Mouse (Mus musculus) MEL (cell line): ENCODE data around the gene Tst. TPM values are rescaled to one million over a fixed set of nuclear protein-coding genes. Genes with fewer than 3 reads are reported as not detected.

ENCODE experiments used
- DNase-seq: peaks from one replicate; pipeline ENCODE4 v3.0.0; 2011; ENCODE audit warnings: low read depth, low spot score
- H3K27ac ChIP-seq: 2 replicates; pipeline ENCODE4 v1.5.1; 2012; ENCODE audit warnings: low read depth, mild to moderate bottlenecking, control low read depth, low read length, moderate library complexity; ENCODE audit not compliant: control insufficient read depth
- H3K27me3 ChIP-seq, 2 experiments: fragments of 150-350 bp in 1 of 2; sonication (generic) in 1 of 2; 2 replicates each; pipeline ENCODE4 v1.6.1; 2012; ENCODE audit warnings: low read length in 2 of 2, mild to moderate bottlenecking in 2 of 2, improper control_type of control experiment in 1 of 2, moderate library complexity in 1 of 2; ENCODE audit not compliant: insufficient read depth in 2 of 2, control insufficient read depth in 1 of 2
- H3K36me3 ChIP-seq, 2 experiments: 2 replicates each; pipeline ENCODE4 v1.6.1; 2012 to 2014; ENCODE audit warnings: low read length in 2 of 2, improper control_type of control experiment in 1 of 2, inconsistent platforms in 1 of 2, mild to moderate bottlenecking in 1 of 2; ENCODE audit not compliant: insufficient read depth in 2 of 2, control insufficient read depth in 1 of 2
- H3K4me1 ChIP-seq, 2 experiments: fragments of 150-350 bp in 1 of 2; sonication (generic) in 1 of 2; 2 replicates each; pipeline ENCODE4 v1.6.1; 2012; ENCODE audit warnings: low read length in 2 of 2, improper control_type of control experiment in 1 of 2, mild to moderate bottlenecking in 1 of 2; ENCODE audit not compliant: insufficient read depth in 2 of 2, control insufficient read depth in 1 of 2
- H3K4me3 ChIP-seq, 2 experiments: fragments of 150-350 bp in 1 of 2; sonication (generic) in 1 of 2; 2 replicates each; pipeline ENCODE4 v1.5.1; 2012; ENCODE audit warnings: low read depth in 2 of 2, low read length in 2 of 2, mild to moderate bottlenecking in 2 of 2, moderate library complexity in 2 of 2, control low read depth in 1 of 2, improper control_type of control experiment in 1 of 2; ENCODE audit not compliant: control insufficient read depth in 1 of 2, insufficient read depth in 1 of 2
- H3K79me2 ChIP-seq: 2 replicates; pipeline ENCODE4 v1.6.1; 2012; ENCODE audit warnings: mild to moderate bottlenecking, low read length, moderate library complexity; ENCODE audit not compliant: control insufficient read depth, poor library complexity, insufficient read depth
- H3K9ac ChIP-seq: 2 replicates; pipeline ENCODE4 v1.6.1; 2012; ENCODE audit warnings: low read depth, mild to moderate bottlenecking, control low read depth, low read length, moderate library complexity; ENCODE audit not compliant: control insufficient read depth, poor library complexity, severe bottlenecking
- H3K9me3 ChIP-seq: fragments of 150-350 bp; sonication (generic); replicated peaks from 2 replicates; pipeline ENCODE4 v1.6.1; 2012; ENCODE audit warnings: mild to moderate bottlenecking, low read length, improper control_type of control experiment, moderate library complexity; ENCODE audit not compliant: insufficient read depth
- CHD1 ChIP-seq: IDR thresholded peaks from 2 replicates; pipeline ENCODE4 v1.6.1; 2012; ENCODE audit warnings: low read depth, mild to moderate bottlenecking, inconsistent platforms, low read length, improper control_type of control experiment
- CHD2 ChIP-seq: IDR thresholded peaks from 2 replicates; pipeline ENCODE4 v1.6.1; 2011; ENCODE audit warnings: low read length, improper control_type of control experiment
- E2F4 ChIP-seq: IDR thresholded peaks from 2 replicates; pipeline ENCODE4 v1.6.1; 2011; ENCODE audit warnings: low read depth, low read length, improper control_type of control experiment, borderline replicate concordance
- ELF1 ChIP-seq: IDR thresholded peaks from 2 replicates; pipeline ENCODE4 v1.6.1; 2014; ENCODE audit warnings: low read depth, mild to moderate bottlenecking, inconsistent platforms, low read length, improper control_type of control experiment, moderate library complexity
- EP300 ChIP-seq, 2 experiments: IDR thresholded peaks; 2 replicates each; pipeline ENCODE4 v1.6.1; 2011; ENCODE audit warnings: improper control_type of control experiment in 2 of 2, low read length in 2 of 2, low read depth in 1 of 2, mild to moderate bottlenecking in 1 of 2
- ETS1 ChIP-seq: IDR thresholded peaks from 2 replicates; pipeline ENCODE4 v1.6.1; 2012; ENCODE audit warnings: low read depth, mild to moderate bottlenecking, inconsistent platforms, low read length, improper control_type of control experiment, moderate library complexity
- GABPA ChIP-seq: IDR thresholded peaks from 2 replicates; pipeline ENCODE4 v1.6.1; 2012; ENCODE audit warnings: low read depth, mild to moderate bottlenecking, inconsistent platforms, low read length, improper control_type of control experiment, moderate library complexity
- JUND ChIP-seq: IDR thresholded peaks from 2 replicates; pipeline ENCODE4 v1.6.1; 2011; ENCODE audit warnings: low read depth, mild to moderate bottlenecking, improper control_type of control experiment, low read length
- KAT2A ChIP-seq: conservative IDR thresholded peaks from 2 replicates; pipeline ENCODE4 v1.6.1; 2012; ENCODE audit warnings: low read depth, low read length, improper control_type of control experiment, inconsistent platforms
- MAFK ChIP-seq: IDR thresholded peaks from 2 replicates; pipeline ENCODE4 v1.6.1; 2011; ENCODE audit warnings: low read depth, mild to moderate bottlenecking, low read length, improper control_type of control experiment, borderline replicate concordance
- MAX ChIP-seq: IDR thresholded peaks from 2 replicates; pipeline ENCODE4 v1.6.1; 2011; ENCODE audit warnings: low read length, improper control_type of control experiment
- MEF2A ChIP-seq: IDR thresholded peaks from 2 replicates; pipeline ENCODE4 v1.6.1; 2014; ENCODE audit warnings: low read depth, mild to moderate bottlenecking, inconsistent platforms, low read length, improper control_type of control experiment; ENCODE audit not compliant: poor library complexity, insufficient replicate concordance, severe bottlenecking; ENCODE audit errors: extremely low read depth
- MXI1 ChIP-seq: IDR thresholded peaks from 2 replicates; pipeline ENCODE4 v1.6.1; 2011; ENCODE audit warnings: mild to moderate bottlenecking, low read depth, low read length, improper control_type of control experiment
- MYB ChIP-seq: IDR thresholded peaks from 2 replicates; pipeline ENCODE4 v1.6.1; 2011; ENCODE audit warnings: mild to moderate bottlenecking, low read depth, low read length, improper control_type of control experiment
- NRF1 ChIP-seq: IDR thresholded peaks from 2 replicates; pipeline ENCODE4 v1.6.1; 2014; ENCODE audit warnings: low read depth, mild to moderate bottlenecking, inconsistent platforms, low read length, improper control_type of control experiment, moderate library complexity; ENCODE audit not compliant: poor library complexity, insufficient read depth, severe bottlenecking
- POLR2AphosphoS2 ChIP-seq: IDR thresholded peaks from 2 replicates; pipeline ENCODE4 v1.6.1; 2011; ENCODE audit warnings: low read length, improper control_type of control experiment
- SIN3A ChIP-seq: IDR thresholded peaks from 2 replicates; pipeline ENCODE4 v1.6.1; 2012; ENCODE audit warnings: low read length, improper control_type of control experiment, inconsistent platforms
- SMC3 ChIP-seq: IDR thresholded peaks from 2 replicates; pipeline ENCODE4 v1.6.1; 2011; ENCODE audit warnings: low read depth, low read length, improper control_type of control experiment
- TBP ChIP-seq: IDR thresholded peaks from 2 replicates; pipeline ENCODE4 v1.8.0; 2011; ENCODE audit warnings: low read depth, low read length, improper control_type of control experiment
- UBTF ChIP-seq: IDR thresholded peaks from 2 replicates; pipeline ENCODE4 v1.6.1; 2012; ENCODE audit warnings: low read depth, mild to moderate bottlenecking, inconsistent platforms, low read length, improper control_type of control experiment, moderate library complexity, borderline replicate concordance; ENCODE audit not compliant: insufficient read depth
- USF2 ChIP-seq, 2 experiments: IDR thresholded peaks; 2 replicates each; pipeline ENCODE4 v1.6.1; 2011 to 2012; ENCODE audit warnings: improper control_type of control experiment in 2 of 2, low read length in 2 of 2, borderline replicate concordance in 1 of 2, inconsistent platforms in 1 of 2, low read depth in 1 of 2, mild to moderate bottlenecking in 1 of 2; ENCODE audit not compliant: insufficient read depth in 1 of 2
- ZC3H11A ChIP-seq: IDR thresholded peaks from 2 replicates; pipeline ENCODE4 v1.6.1; 2012; ENCODE audit warnings: low read depth, mild to moderate bottlenecking, inconsistent platforms, low read length, improper control_type of control experiment
- ZMIZ1 ChIP-seq: IDR thresholded peaks from 2 replicates; pipeline ENCODE4 v1.6.1; 2012; ENCODE audit warnings: low read depth, mild to moderate bottlenecking, inconsistent platforms, low read length, improper control_type of control experiment, moderate library complexity
- ZNF384 ChIP-seq: IDR thresholded peaks from 2 replicates; pipeline ENCODE4 v1.6.1; 2012; ENCODE audit warnings: low read depth, mild to moderate bottlenecking, inconsistent platforms, low read length, improper control_type of control experiment
- polyA plus RNA-seq, 2 experiments: library from polyadenylated mRNA; stranded (reverse) in 1 of 2; unstranded in 1 of 2; fragments of >175 nt in 1 of 2; fragments of >200 nt in 1 of 2; gene quantifications; 2 replicates each; pipeline versions ENCODE4 v1.2.1 to v1.2.4; 2012; ENCODE audit warnings: low replicate concordance in 2 of 2, low read depth in 1 of 2; ENCODE audit not compliant: insufficient read length in 2 of 2, insufficient read depth in 1 of 2, missing spikeins in 1 of 2
- total RNA-seq: library from RNA; depleted of rRNA; stranded (reverse); fragments of 300-350 nt; gene quantifications from 2 replicates; pipeline ENCODE4 v1.2.3, GENCODE M21; 2012

Gene Tst
- total and polyA plus RNA-seq, 3 experiments = 29.5 to 34.8 TPM; not detected in 1

DNA sequence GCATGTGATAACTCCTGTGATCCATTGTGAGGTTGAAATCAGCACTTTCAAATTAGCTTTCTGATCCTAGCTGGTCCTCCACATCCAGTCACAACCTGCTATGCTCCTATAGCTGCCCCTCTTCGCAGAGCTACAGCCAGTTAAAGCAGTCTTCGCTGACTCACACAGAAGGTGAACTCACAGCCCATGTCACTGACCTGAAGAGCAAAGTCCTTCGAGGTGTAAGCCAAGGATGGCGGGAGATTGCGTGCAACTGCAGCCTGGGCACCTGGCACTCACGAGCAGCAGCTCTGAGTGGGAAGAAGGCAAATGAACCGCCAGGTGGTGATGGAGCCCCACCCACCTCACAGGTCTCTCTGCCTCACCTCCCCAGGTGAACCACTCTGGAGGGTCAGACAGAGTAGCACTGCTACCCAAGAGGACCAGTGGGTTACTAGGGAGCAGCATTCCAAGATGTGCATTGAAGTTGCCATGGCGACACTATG is 10.2 kb downstream of the Tst start, which contains the start of gene Tex33:
Tex33 (minus strand) TSS at position 435 of the 485 bp plus-strand sequence.
- Histone ChIP-seq H3K9me3 (no peaks in the 10 kb centered on the region), H3K79me2 (no peaks in the 10 kb centered on the region), H3K9ac (no peak within 1 kb of the TSS), H3K27me3 (peaks cover 10 to 15% of the 10 kb centered on the region in 2 experiments), H3K4me3 (no peak within 1 kb of the TSS), H3K27ac (no peak within 1 kb of the TSS), H3K4me1 (no peaks in the 10 kb centered on the region), H3K36me3 (no peaks in the 10 kb centered on the region)
- DNase-seq = no peak
- no peak for TF ChIP-seq CHD1

GRCm38 (mm10) chr15:78390855-78391254 is 14.9 kb downstream of the Tst start:
- H3K9me3 ChIP-seq = no peaks in the 10 kb centered on the region
- no peak for DNase-seq
- no peak overlapping the region for H3K27ac ChIP-seq
- H3K79me2 ChIP-seq = no peaks in the 10 kb centered on the region
- TF ChIP-seq MAX (no peak), ELF1 (no peak), ZMIZ1 (no peak), MEF2A (no peak), SIN3A (no peak), MYB (no peak)
- H3K36me3 ChIP-seq = no peaks in the 10 kb centered on the region
- H3K9ac ChIP-seq = no peak overlapping the region
- H3K4me3 ChIP-seq = no peak overlapping the region
- no peaks in the 10 kb centered on the region for H3K4me1 ChIP-seq
- peaks cover 10 to 15% of the 10 kb centered on the region in 2 experiments for H3K27me3 ChIP-seq

- H3K27me3 ChIP-seq = no peaks in the 10 kb centered on the region
- no peaks in the 10 kb centered on the region for H3K36me3 ChIP-seq
These were observed 20.1 kb downstream of the Tst start for GRCm38 (mm10) chr15:78385564-78385963.

More at GRCm38 (mm10) chr15:78385564-78385963, 20.1 kb downstream of the Tst start:
- TF ChIP-seq NRF1 (no peak), E2F4 (no peak), ZMIZ1 (no peak), KAT2A (no peak), JUND (no peak), MAX (no peak), ZC3H11A (no peak), TBP (no peak), UBTF (no peak), SMC3 (no peak), EP300 (IDR thresholded peaks at IDR 0.05; ENCODE audit: low read depth in 1 of 2, low read length in 2 of 2) (no peak), MXI1 (no peak), MAFK (no peak), ZNF384 (no peak), ETS1 (no peak), POLR2AphosphoS2 (no peak), CHD2 (no peak), USF2 (IDR thresholded peaks at IDR 0.05; ENCODE audit: borderline replicate concordance in 1 of 2, insufficient read depth in 1 of 2, low read depth in 1 of 2, low read length in 2 of 2) (no peak), GABPA (no peak)
- no peak for DNase-seq
- Histone ChIP-seq H3K4me1 (peaks cover 0 to 11% of the 10 kb centered on the region in 2 experiments; a peak in 2 of 4 replicates), H3K79me2 (no peaks in the 10 kb centered on the region), H3K9me3 (no peaks in the 10 kb centered on the region), H3K4me3 (no peak overlapping the region), H3K27ac (no peak overlapping the region), H3K9ac (no peak overlapping the region)
